Mouse (Mus musculus) ES-Bruce4 (cell line): ENCODE measurements around the gene Ndrg2. TPM values are rescaled to one million over a fixed set of nuclear protein-coding genes. Genes with fewer than 3 reads are reported as not detected.

Experiments
- H3K27ac ChIP-seq: 2 replicates; pipeline ENCODE4 v1.5.1; 2012; ENCODE audit warnings: low read length, inconsistent platforms; ENCODE audit not compliant: insufficient read depth
- H3K27me3 ChIP-seq: 2 replicates; pipeline ENCODE4 v1.6.1; 2012; ENCODE audit warnings: mild to moderate bottlenecking, low read length, inconsistent platforms; ENCODE audit not compliant: control insufficient read depth, poor library complexity, insufficient read depth, severe bottlenecking
- H3K36me3 ChIP-seq: 2 replicates; pipeline ENCODE4 v1.6.1; 2012; ENCODE audit warnings: inconsistent platforms, mild to moderate bottlenecking, low read length, moderate library complexity; ENCODE audit not compliant: control insufficient read depth, poor library complexity, insufficient read depth, severe bottlenecking
- H3K4me1 ChIP-seq: one replicate; pipeline ENCODE4 v1.8.1; 2011; ENCODE audit warnings: low read length; ENCODE audit not compliant: control insufficient read depth, insufficient read depth
- H3K4me3 ChIP-seq: 2 replicates; pipeline ENCODE4 v1.5.1; 2011; ENCODE audit warnings: low read depth, mild to moderate bottlenecking, low read length
- H3K9ac ChIP-seq: 2 replicates; pipeline ENCODE4 v1.6.1; 2012; ENCODE audit warnings: low read depth, mild to moderate bottlenecking, inconsistent platforms; ENCODE audit not compliant: poor library complexity, severe bottlenecking
- H3K9me3 ChIP-seq: replicated peaks from 2 replicates; pipeline ENCODE4 v1.6.1; 2012; ENCODE audit warnings: mild to moderate bottlenecking, low read length, inconsistent platforms; ENCODE audit not compliant: control insufficient read depth, poor library complexity, insufficient read depth, severe bottlenecking
- CTCF ChIP-seq: IDR thresholded peaks from one replicate; pipeline ENCODE4 v1.8.1; 2011; ENCODE audit warnings: low read depth, low read length
- EP300 ChIP-seq: IDR thresholded peaks from 2 replicates; pipeline ENCODE4 v1.6.1; 2011; ENCODE audit warnings: low read depth, low read length; ENCODE audit not compliant: insufficient read depth
- POLR2A ChIP-seq: IDR thresholded peaks from one replicate; pipeline ENCODE4 v1.8.1; 2011; ENCODE audit warnings: low read length; ENCODE audit not compliant: insufficient read depth
- polyA plus RNA-seq: library from polyadenylated mRNA; stranded (reverse); fragments of >200 nt; gene quantifications from 2 replicates; pipeline ENCODE4 v1.2.4, GENCODE M21; 2011; ENCODE audit warnings: low read depth; ENCODE audit not compliant: missing spikeins, insufficient read depth, insufficient read length

The Ndrg2 gene
- polyA plus RNA-seq, result 26.7 and 30.2 TPM in 2 replicates

- Histone ChIP-seq H3K9me3 (no peaks in the 10 kb centered on the region), H3K9ac (peak within 1 kb of the TSS; percentile 48), H3K4me1 (peaks cover 3% of the 10 kb centered on the region), H3K36me3 (no peaks in the 10 kb centered on the region), H3K27ac (no peak within 1 kb of the TSS), H3K4me3 (peak within 1 kb of the TSS; percentile 59), H3K27me3 (no peaks in the 10 kb centered on the region)
- no peak for TF ChIP-seq POLR2A
- no peak for TF ChIP-seq CTCF
- no peak for TF ChIP-seq EP300
Observed at GRCm38 (mm10) chr14:51913960-51914762, at the start of gene Ndrg2. TSS of gene Ndrg2 (minus strand) at chr14:51914158.

- Histone ChIP-seq H3K4me1 (no peaks in the 10 kb centered on the region), H3K27ac (no peak overlapping the region), H3K4me3 (no peak overlapping the region), H3K9me3 (no peaks in the 10 kb centered on the region), H3K9ac (no peak overlapping the region), H3K27me3 (no peaks in the 10 kb centered on the region), H3K36me3 (no peaks in the 10 kb centered on the region)
- TF ChIP-seq CTCF, result no peak
- no peak for TF ChIP-seq EP300
- TF ChIP-seq POLR2A, result no peak
Observed at GRCm38 (mm10) chr14:51960316-51960715, 46.4 kb upstream of the Ndrg2 start.

- Histone ChIP-seq H3K9me3 (no peaks in the 10 kb centered on the region), H3K36me3 (no peaks in the 10 kb centered on the region), H3K9ac (no peak overlapping the region), H3K4me3 (no peak overlapping the region), H3K4me1 (no peaks in the 10 kb centered on the region), H3K27me3 (no peaks in the 10 kb centered on the region), H3K27ac (no peak overlapping the region)
- TF ChIP-seq POLR2A (no peak), CTCF (no peak), EP300 (no peak)
Observed at GRCm38 (mm10) chr14:51943336-51943735, 29.4 kb upstream of the Ndrg2 start.

GRCm38 (mm10) chr14:51942236-51942635 lies 28.3 kb upstream of the Ndrg2 start:
- TF ChIP-seq EP300, result no peak
- no peak for TF ChIP-seq POLR2A
- TF ChIP-seq CTCF, result no peak
- no peaks in the 10 kb centered on the region for H3K36me3 ChIP-seq
- H3K9ac ChIP-seq, result no peak overlapping the region
- no peaks in the 10 kb centered on the region for H3K4me1 ChIP-seq
- H3K27me3 ChIP-seq, result no peaks in the 10 kb centered on the region
- H3K4me3 ChIP-seq, result no peak overlapping the region
- H3K9me3 ChIP-seq, result peaks cover 4% of the 10 kb centered on the region; the same call in 1 of the 2 replicates
- H3K27ac ChIP-seq, result no peak overlapping the region

GRCm38 (mm10) chr14:51941577-51941976 lies 27.6 kb upstream of the Ndrg2 start:
- Histone ChIP-seq H3K36me3 (no peaks in the 10 kb centered on the region), H3K27me3 (no peaks in the 10 kb centered on the region), H3K4me1 (no peaks in the 10 kb centered on the region), H3K27ac (no peak overlapping the region), H3K9ac (no peak overlapping the region), H3K9me3 (peaks cover 4% of the 10 kb centered on the region; the same call in 1 of the 2 replicates), H3K4me3 (no peak overlapping the region)
- no peak for TF ChIP-seq POLR2A

- H3K36me3 ChIP-seq, result no peaks in the 10 kb centered on the region
- H3K27me3 ChIP-seq, result no peaks in the 10 kb centered on the region
- no peak overlapping the region for H3K27ac ChIP-seq
- H3K9me3 ChIP-seq, result peaks cover 4% of the 10 kb centered on the region; the same call in 1 of the 2 replicates
- no peaks in the 10 kb centered on the region for H3K4me1 ChIP-seq
- H3K4me3 ChIP-seq, result no peak overlapping the region
- no peak overlapping the region for H3K9ac ChIP-seq
- TF ChIP-seq POLR2A (no peak), EP300 (0 out of 2 replicates have a peak, but pooled peaks have one; percentile 41)
Observed at GRCm38 (mm10) chr14:51940944-51941560, 27.1 kb upstream of the Ndrg2 start.
